Mouse (Mus musculus): ENCODE data around the gene Enox1.

DNA sequence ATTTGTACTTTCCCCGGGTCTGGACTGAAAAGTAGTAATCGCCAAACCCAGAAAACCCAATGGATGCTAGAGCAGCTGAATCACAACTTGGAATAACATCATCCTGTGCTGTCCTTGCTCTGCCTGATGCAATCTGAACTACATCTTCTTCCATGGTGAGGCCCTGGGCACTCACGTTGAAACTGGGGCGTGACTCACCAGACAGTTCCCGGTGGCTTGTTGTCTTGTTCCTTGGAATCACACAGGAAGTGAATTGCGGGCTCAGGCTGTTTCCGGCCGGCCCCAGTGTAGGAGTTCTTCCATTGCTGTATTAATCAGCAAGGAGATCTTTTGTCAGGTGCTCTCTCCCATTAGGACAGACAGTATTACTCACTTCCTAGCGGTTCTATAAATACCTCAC is 266.6 kb downstream of the Enox1 start:
- TF ChIP-seq POLR2A (IDR thresholded peaks at IDR 0.05; ENCODE audit: borderline replicate concordance, extremely low read depth, insufficient read depth, insufficient read length, poor library complexity, severe bottlenecking) (no peak), CTCF (IDR thresholded peaks at IDR 0.05; ENCODE audit: borderline replicate concordance, extremely low read depth, insufficient read depth, insufficient read length) (no peak)

Data from brain, embryonic 14.5 days (tissue).